Mouse (Mus musculus): ENCODE results near the gene 1700001O22Rik. TPM values are rescaled to one million over a fixed set of nuclear protein-coding genes. Genes with fewer than 3 reads are reported as not detected.

Gene 1700001O22Rik
- total RNA-seq, 4 experiments from 2014 or later = 3.6 to 6.2 (median 5.7) TPM

DNA sequence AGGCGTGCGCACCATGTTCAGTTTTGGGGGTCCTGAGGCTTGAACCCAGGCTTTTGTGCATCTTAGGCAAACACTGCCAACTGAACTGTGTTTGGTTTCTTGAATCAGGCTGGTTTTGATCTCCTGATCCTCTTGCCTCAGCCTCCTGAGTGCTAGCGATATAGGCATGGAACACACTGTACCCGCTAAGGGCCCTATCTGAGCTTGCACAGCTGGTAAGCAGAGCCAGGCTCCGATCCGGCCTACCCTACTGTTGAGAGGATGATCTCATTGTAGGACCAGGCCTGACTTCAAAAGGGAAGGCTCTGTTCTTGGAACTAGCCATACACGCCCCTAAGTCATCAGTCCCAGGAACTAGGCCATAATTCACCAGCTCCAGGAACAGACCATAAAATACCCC is 7.1 kb upstream of the 1700001O22Rik start:
- no peak for DNase-seq

DNA sequence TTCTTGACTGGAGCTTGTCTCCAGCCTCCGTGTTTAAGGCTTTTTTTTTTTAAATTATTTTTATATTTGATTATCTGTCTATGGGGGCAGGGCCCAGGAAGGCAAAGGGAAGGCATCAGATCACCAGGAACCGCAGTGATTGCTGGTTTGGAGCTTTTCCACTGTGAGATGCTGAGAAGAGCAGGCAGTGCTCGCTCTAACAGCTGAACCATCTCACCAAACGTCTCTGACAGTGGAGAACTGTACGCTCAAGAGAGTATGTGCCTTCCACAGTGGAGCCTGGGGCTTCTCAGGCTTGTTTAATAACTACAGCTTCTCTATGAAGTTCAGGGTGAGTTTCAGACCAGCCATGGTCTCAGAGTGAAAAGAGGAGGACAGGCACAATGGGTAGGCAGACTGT is 6.0 kb upstream of the 1700001O22Rik start:
- DNase-seq = no peak

DNA sequence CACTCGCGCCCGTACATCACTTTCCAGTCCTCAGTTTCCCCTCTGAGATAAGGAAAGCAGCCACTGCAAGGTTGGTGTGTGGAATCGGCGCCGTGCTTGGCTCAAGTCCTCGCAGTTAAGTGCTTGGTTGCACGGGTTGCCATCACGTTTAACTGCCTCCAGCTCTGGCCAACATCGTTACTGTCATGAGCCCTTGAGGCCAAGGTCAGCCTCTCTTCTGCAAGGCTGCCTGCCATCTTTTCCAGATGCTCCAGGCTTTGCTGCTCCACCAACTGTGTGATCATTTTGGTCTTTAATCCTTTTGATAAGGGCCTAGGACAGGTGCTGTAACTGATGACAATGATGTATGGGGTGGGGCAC is 4.8 kb upstream of the 1700001O22Rik start:
- peak; percentile 62 for DNase-seq

DNA sequence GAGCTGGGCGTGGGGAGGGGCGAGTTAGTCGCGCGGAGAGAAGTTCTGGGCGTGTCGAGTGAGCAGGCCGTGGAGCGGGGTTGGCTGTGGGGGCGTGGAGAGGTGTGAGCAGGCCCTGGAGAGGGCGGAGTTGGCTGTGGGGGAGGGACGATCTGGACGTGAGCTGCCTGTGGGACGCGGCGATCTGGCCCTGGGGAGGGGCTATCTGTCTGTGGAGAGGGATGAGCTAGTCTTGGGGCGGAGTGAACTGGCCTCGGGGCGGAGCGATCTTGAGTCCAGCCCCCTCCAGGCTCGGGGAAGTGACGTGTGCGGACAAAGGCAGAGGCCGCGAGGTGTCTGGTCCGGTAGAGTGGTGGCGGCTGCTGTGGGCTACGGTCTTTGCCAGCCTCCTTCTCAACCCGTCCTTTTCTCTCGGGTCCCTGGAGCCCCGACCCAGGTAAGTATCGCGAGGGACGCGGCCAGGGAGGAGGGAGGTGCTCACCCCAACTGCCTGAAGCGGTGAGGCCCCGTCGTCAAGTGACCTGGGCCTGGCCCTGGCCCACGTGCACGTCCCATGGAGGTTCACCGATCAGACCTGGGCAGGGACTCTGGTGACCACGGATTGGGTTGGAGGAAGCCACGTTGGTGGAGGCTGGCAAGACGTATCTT is 4.3 kb upstream of the 1700001O22Rik start, which contains the start of gene Ntmt1:
Gene Ntmt1 (plus strand): TSS at position 179 of the 648 bp plus-strand sequence.
- peak; percentile 100 for DNase-seq

DNA sequence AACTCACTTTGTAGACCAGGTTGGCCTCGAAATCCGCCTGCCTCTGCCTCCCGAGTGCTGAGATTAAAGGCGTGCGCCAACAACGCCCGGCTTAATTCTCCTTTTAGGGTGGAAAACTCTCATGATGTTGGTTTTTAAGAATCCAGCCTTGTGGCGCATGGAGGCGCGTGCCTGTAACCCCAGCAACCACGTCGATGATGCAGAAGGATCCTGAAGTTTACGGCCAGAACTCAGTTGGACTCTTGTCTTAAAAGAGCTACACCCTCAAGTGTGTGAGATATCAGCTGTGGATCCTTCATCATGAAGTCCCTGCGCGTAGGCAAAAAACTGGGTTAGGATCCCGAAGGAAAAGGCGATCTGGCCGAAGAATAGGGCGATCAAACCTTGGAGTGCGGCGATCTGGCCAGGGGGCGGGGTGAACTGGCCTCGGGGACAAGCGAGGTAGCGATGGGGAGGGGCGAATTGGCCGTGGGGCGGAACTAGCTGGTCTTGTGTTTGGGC is 3.7 kb upstream of the 1700001O22Rik start:
- no peak for DNase-seq

DNA sequence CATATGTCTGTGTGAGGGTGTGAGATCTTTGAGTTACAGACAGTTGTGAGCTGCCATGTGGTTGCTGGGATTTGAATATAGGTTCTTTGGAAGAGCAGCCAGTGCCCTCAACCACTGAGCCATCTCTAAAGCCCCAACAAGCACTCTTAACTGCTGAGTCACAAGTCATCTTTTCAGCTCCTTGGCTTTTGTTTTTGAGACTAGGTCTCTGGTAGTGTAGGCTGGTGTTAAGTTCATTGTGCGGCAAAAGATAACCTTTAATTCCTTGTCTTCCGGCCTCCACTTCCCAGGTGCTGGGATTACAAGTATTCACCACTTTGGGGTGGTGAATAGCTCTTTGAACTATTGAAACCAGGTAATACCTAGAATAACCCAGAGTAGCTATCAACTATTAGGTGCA is 2.5 kb upstream of the 1700001O22Rik start:
- no peak for DNase-seq

DNA sequence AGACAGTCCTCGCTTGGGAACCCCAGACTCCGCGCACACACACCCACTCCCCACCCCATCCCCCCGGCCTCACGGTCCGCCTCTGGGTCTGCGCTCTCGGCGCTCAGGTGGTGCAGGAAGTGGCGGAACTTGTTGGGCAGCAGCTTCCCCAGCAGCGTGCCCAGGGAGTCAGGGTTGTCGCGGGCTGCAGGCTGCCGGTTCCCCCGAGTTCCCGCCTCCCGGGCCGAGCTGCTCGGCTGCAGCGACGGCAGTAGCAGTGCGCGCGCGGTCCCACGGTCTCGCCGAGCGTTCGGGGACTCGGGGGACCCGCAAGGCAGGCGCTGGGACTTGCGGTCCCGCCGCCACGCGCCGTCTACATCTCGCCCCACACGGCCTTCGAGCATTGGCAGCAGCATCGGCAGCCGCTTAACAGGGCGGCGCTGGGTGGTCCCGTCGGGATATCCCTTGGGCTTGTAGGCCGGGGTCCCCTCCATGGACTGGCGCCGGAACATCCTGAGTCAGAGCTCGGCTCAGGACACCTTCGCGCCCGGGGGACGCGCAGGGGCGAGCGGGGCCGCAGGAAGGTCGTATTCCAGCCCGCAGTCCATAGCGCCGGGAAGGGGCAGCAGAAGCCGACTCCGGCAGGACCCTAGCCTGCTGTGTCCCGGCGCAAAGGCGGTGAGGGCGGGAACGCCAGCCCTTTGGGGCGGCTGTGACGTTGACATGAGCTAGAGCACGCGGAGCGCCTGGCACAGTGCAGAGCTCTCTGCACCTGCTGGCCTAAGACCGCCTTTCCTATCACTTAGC is 2.2 kb downstream of the 1700001O22Rik start:
- no peak for DNase-seq

DNA sequence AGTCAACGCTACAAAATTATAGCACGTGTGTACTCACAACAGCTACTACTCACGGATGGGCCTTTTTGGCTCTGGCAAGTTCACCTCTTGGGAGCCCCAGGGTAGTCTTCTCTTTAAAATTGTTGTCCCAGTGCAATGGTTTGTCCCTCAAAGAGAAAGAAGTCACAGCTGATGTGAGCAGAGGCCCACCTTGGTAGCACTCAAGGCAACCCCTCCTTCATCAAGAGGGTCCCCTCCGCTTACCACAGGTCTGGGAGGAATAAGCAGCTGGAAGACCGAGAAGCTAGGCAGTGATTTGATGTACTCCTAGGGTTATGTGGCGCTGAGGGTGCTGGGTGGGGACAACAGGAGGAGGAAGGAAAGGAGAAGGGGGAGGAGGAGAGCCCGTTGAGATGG is 2.8 kb downstream of the 1700001O22Rik start:
- no peak for DNase-seq

DNA sequence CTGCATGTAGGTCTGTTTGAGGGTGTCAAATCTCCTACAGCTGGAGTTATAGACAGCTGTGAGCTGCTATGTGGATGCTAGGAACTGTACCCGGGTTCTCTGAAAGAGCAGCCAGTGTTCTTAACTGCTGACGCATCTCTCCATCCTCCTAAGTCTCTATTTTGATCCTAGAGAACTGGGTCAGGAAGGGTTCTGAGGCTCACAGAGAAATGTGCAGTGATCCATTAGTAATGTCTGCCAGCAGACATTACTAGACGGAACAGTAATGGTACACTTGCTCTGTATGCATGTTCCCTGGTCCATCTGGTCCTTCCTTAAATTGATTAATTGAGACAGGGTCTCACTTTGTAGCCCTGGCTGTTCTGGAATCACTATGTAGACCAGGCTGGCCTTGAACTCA is 4.0 kb downstream of the 1700001O22Rik start:
- DNase-seq = no peak

DNA sequence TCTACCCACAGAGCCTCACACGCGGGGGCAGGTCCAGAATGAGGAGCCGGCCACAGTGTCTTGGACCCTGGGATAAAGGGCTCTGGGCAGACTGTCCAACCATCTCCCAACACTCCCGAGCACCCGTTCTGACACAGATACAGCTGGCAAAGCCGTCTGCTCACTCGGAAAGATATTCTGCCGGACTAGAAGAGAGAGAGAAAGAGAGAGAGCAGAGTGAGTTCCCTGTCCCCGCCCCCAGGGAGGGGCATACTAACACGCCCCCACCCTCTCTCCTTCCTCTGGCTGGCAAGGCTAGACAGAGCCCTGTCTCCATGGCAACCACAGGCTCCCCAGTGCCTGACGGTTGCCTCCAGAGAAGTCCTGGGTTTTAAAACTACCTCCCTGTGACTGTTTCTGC is 7.1 kb downstream of the 1700001O22Rik start:
- peak; percentile 84 for DNase-seq

DNA sequence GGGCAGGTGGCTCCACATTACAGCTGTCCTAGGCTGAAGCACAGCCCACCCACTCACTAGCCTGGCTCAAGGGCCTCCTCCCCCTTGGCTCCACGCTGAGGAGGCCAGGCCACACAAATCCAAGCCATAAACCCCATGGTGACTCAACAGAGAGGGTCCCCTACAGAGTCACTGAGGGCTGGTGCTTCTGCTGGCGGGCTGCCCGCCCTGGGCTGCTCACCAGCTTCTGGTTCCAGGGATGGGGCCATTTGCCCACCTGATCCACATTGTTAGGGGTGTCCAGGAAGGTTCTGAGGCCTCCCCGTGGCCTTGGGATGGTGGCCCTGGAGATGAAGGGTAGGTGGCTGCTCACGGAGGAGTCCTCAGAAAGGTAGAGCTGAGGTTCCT is 7.6 kb downstream of the 1700001O22Rik start:
- DNase-seq = no peak

DNA sequence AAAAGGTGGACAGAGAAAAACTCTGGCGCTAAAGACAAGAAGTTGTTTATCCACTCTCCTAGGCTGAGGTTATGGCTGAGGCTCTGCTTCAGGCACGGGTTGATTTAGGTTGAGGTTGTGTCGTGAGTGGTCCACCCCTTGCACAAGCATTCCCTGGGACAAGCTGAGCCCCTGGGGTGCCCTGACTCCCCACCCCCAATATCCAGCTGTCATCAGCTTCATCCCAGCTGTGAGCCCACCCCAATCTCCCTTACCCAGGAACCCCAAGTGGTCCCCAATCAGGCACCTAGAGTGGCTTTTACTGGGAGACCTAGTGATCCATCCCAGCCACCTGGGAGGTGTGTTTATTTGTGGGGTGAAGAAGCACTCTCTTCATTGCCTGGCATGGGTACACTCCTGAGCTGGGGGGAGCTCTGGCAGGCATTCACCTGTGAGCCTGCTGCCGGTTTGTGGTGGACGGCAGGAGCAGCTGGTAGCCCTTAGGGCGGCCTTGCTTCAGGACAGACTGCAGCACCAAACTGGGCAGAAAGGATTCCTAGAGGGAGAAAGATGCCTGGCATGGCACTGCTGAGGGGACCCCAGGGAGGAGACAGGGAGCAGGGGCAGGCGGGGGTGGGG is 8.1 kb downstream of the 1700001O22Rik start:
- no peak for DNase-seq

DNA sequence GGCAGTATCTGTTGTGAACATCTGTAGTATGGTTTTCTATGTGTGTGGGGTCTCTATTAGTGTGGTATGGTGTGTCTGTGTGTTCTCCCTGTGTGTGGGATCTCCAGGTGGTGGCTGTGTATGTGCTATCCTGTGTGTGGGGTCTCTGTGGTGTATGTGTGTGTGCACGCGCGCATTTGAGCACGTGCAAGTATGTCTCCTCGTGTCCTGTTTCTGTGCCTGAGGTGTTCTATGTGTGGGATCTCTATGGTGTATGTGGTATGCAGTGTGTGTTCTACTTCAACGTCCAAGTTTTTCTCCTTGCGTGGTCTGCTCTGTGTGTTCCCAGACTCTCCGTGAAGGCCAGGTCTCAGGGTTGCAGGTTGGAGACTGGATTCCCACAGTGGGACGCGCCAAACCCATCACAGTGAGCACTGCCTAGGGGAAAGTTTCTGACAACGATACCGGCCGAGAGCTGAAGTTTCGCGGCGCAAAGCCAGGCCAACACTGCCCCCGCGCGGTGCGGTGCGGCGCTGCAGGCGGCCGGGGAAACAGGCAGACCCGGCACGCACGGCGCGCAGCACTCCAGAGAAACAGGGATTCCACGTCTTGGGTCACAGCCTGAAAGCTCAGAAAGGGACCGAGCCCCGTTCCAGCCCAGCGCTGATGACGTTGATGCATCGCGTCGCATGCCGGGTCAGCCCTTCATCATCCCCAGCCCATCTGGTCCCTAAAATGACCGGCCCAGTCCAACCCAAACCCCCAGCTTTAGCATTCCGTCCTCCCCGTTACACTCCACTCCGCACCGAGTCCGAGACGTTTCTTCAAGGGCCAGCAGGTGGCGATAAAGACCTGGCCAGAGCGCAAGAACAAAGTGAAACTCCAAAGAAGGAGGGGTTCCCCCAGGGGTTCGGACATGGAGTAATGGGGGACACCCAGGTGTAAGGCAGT is 9.0 kb downstream of the 1700001O22Rik start:
- peak; percentile 87 for DNase-seq

DNA sequence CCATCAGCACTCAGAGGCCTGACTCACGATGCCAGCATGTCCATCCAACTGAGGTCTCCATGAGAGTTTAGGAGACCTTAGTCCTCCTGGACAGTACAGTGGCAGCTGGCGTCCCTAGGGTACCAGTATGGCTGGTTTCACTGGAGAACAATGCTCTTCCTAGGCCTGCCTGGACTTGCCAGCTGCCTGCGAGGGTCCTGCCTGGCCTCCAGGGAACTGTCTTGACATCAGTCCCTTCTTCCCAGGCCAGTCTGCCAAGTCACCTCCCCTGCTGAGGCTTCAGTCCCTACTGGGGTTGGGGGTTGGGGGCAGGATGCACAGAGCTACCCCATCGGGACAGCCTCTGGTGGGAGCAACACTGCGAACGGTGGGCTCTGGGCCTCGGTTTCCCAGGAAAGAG is 11.4 kb downstream of the 1700001O22Rik start:
- no peak for DNase-seq

DNA sequence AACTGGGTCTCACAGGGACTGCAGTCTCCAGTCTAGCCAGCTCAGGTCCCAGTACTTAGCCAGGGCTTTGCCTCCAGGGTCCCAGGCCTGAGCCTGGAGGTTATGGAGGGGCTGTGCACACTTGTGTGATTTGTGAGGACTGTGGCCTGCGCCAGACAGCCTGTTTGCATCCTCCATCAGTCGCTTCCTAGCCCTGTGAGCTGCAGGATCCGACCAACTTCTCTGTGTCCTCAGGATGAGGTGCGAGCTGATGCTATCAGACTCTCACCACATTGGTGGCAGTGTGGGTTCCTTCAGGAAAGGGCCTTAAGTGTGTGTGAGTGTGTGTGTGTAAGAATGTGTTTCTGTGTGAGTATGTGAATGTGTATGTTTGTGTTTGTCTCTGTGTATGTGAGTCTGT is 16.0 kb downstream of the 1700001O22Rik start:
- no peak for DNase-seq

DNA sequence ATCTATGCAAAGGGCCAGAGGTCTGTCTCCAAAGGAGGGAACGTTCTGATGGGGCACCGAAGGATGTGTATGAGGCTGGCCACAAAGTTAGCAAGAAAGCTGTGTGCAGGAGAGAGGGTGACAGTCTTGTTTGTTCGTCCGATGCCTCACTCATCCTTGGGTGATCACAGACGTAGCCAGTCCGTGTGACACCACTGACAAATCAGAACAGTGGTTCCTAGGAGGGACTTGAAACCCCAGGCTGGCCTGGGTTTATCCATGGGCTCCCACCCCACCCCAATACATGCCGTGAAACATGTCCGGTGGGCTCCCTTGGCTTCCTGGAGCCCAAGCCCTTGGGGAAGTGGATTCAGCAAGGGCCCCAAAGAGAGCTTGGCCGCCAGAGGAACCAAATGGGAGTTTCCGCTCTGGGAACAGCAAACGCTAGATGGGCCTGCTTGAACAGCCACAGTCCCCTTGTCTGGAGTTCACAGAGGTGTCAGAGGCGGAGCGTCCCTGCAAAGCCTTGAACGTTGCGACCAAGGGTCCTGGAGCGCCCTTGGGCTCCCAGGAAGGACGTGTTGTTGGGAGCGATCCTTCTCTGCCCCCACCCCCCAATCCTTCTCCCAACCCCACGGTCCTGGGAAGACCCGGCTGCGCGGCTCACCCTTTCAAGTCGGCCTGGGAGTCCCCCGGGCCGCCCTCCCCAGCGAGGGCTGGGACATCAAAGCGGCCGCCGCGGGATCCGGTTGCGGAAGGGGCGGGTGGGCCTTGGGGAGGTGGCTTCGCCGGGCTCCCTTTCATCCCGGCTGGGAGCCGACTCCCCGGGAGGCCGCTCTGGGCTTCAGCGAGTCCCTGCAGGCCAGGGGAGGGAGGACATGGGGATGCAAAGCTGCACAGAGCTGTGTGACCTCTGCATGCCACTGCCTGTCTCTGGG is 19.1 kb downstream of the 1700001O22Rik start:
- DNase-seq = peak; percentile 74

DNA sequence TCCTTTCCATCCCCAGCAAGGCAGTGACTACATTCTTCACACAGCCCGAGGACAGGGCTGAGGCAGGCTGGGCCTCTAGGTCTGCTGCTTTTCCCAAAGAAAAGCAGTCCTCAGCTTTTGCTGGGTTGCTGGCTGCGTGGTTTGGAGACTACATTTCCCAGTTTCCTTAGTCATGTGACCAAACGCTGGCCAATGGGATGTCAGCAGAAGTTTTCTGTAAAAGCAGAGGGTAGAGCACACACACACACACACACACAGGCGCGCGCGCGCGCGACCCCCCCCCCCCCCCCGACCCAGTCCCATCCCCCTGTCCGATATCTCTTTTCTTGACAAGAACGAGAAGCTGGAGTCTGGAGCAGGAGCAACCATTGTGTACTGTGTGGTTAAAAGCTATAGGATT is 20.1 kb downstream of the 1700001O22Rik start:
- DNase-seq = peak; percentile 66

DNA sequence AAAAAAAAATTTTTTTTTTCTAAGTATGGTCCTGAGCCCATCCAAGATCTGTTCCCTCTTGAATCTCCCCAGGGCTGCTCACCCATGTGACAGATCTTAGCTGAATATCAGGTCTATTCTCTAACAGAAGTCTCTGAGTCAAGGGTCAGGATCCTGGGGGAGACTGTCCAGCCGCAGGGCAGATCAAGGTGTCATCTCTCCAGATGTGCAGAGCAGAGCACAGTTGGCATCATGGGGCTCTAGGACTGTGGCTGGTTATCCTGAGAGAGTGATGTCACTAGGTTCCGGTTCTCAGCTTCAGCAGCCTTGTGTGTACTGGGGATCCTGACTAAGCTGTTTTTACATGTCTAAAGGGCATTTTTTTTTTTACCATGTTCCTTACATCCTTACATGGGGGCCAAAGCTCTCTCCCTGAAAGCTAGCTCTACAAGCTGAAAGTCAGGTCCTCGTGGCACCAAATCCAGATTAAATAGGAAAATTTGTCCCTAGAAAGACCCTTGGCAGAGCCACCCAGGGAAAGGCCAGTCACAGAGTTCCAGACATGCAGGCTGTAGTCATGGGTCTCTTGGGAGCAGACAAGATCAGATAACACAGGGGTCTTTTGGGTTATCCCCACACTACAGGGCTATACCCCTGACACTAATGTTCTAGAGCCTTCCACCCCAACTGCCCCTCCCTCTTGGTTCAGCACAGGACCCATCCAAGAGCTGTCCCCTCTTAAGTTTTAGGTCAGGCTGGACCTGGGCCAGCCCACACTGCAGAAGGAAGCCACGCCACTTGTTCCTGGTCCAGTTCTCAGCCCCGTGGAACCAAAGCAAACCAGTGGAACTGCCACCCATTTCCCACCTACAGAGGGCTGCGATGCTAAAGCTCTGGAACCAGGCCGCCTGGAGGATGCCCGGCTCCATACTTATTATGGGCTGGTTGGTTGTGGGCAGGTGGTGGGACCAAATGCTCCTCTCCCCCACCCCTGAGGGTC is 20.9 kb downstream of the 1700001O22Rik start:
- no peak for DNase-seq

DNA sequence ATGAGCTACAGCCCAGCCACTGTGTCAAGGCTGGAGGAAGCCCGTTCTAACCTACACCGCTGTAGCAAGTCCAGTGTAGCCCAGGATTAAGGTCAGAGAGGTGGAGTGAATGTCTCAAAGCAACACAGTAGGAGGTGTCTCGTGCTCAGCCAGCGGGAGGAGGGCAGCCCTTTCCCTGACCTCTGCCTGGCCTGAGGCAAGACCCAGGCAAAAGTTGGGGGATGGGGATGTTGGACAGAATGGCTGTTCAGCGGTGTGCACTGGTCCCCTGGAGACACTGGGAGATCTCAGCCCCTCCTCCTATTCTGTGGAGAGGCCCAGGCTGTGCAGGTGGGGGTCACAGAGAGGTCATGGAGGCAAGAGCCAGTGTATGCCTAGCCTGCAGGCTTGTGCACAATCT is 24.2 kb downstream of the 1700001O22Rik start:
- DNase-seq = no peak

DNA sequence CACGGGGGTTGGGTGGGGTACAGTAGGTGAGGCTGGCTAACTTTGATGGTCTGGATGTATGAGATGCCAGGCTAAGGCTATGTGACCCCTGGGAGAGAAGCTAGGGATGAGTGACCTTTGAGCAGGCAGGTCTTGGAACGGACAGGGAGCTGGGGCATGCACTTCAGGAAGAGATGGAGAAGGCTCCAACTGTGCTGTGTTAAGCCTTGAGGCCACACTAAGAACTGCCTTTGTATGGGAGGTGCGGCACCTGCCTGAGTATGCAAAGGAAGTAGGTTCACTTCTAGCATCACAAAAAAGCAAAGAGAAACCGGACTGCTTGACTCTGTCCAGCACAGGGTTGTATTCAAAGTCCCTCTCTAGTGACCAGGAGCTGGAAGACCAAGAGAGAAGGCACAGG is 25.2 kb downstream of the 1700001O22Rik start:
- no peak for DNase-seq

Data from adrenal gland, adult 8-10 months (tissue).